ENCODE assay signal across 7 mouse cellular contexts in the genomic region with DNA sequence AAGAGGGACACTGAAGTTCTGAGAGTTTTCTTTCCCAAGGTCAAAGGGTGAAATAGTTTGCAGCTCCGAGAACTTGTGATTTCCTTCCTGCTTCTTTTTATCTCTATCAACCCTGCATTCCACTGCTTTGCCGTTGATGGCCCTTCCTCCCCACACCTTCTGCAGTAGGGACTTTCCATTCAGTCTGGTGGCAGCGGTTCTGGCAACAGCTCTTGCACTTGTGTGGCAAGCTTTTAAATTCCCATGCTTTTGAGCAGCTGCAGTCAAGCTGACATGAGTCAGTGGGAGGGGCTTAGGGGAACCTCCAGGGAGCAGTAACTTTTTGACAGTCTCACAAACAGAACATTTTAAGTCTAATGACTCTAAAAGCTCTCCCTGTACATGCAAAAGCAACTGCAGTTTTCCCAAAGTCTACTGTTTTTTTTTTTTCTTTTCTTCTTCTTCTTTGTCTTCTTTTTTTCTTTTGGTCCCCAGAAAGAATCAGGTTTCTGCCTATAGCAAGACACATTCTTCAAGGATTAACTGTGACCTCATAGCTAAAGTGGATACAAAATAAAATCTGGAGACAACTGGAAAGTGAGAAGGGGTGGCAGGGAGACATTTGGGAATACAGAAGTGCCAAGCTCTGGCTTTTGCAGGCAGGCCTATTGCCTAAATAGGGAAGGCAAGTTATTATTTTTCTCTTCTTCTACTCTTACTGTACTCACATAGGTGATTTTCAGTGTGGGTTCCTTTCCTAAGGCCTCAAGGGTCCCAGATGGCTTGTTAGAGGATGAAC.
DNase-seq lines count a peak whose midpoint lies in the region; ATAC-seq and TF ChIP-seq lines count a peak whose summit lies in the region.

No protein-coding gene starts in this region.

- H3K4me1 ChIP-seq in embryonic facial prominence, embryonic 10.5 days, result peaks cover 19% of the 10 kb centered on the region
- peaks cover 27% of the 10 kb centered on the region for H3K4me1 ChIP-seq in limb, embryonic 15.5 days
- H3K4me1 ChIP-seq in forebrain, embryonic 10.5 days, result peaks cover 15% of the 10 kb centered on the region
- H3K4me1 ChIP-seq in cerebellum, adult 2 months (ENCODE audit: control insufficient read depth, insufficient read depth, low read length), result no peaks in the 10 kb centered on the region

- H3K9me3 ChIP-seq in embryonic facial prominence, embryonic 10.5 days, result no peaks in the 10 kb centered on the region
- no peaks in the 10 kb centered on the region for H3K9me3 ChIP-seq in limb, embryonic 15.5 days
- no peaks in the 10 kb centered on the region for H3K9me3 ChIP-seq in forebrain, embryonic 10.5 days

- H3K9ac ChIP-seq in limb, embryonic 15.5 days, result no peak overlapping the region

- no peak for TF ChIP-seq POLR2A in cerebellum, adult 2 months (IDR thresholded peaks at IDR 0.05; ENCODE audit: borderline replicate concordance, insufficient read depth, low read length)

- no peak overlapping the region for H3K4me2 ChIP-seq in limb, embryonic 15.5 days

- no peaks in the 10 kb centered on the region for H3K36me3 ChIP-seq in embryonic facial prominence, embryonic 10.5 days (replicated peaks)
- no peaks in the 10 kb centered on the region for H3K36me3 ChIP-seq in limb, embryonic 15.5 days
- H3K36me3 ChIP-seq in forebrain, embryonic 10.5 days (replicated peaks), result no peaks in the 10 kb centered on the region

- no peaks in the 10 kb centered on the region for H3K27me3 ChIP-seq in embryonic facial prominence, embryonic 10.5 days (replicated peaks; ENCODE audit: low read depth, poor library complexity, severe bottlenecking)
- no peaks in the 10 kb centered on the region for H3K27me3 ChIP-seq in limb, embryonic 15.5 days
- H3K27me3 ChIP-seq in forebrain, embryonic 10.5 days (ENCODE audit: poor library complexity, severe bottlenecking), result no peaks in the 10 kb centered on the region
- no peaks in the 10 kb centered on the region; the same call in 1 of the 2 replicates for H3K27me3 ChIP-seq in cerebellum, adult 2 months (ENCODE audit: control insufficient read depth, insufficient read depth, low read length)

- intact Hi-C loops in heart, postnatal 10 days (cut with DNase I), result loop anchor here (5.0 kb wide), 1 partner anchor 502 kb away; no protein-coding TSS in a partner anchor

- WGBS in embryonic facial prominence, embryonic 10.5 days, result 4% methylated on average over 3 of the region's 3 CpGs
- WGBS in limb, embryonic 15.5 days, result 3% methylated on average over 3 of the region's 3 CpGs
- WGBS in forebrain, embryonic 10.5 days, result 20% methylated on average over 3 of the region's 3 CpGs
- WGBS in cerebellum, adult 2 months, result 30% methylated on average over 3 of the region's 3 CpGs

- TF ChIP-seq CTCF in cerebellum, adult 2 months (IDR thresholded peaks at IDR 0.05; ENCODE audit: borderline replicate concordance, insufficient read depth, low read depth, low read length), result no peak

- H3K27ac ChIP-seq in embryonic facial prominence, embryonic 10.5 days (replicated peaks), result peak overlapping the region; percentile 27; the same call in 1 of the 2 replicates
- peak overlapping the region; percentile 75 for H3K27ac ChIP-seq in limb, embryonic 15.5 days
- H3K27ac ChIP-seq in forebrain, embryonic 10.5 days, result no peak overlapping the region
- no peak overlapping the region for H3K27ac ChIP-seq in cerebellum, adult 2 months (ENCODE audit: insufficient read depth, low read length)

- peak; percentile 90 for DNase-seq in adipocyte (ENCODE audit: low spot score)
- DNase-seq in embryonic facial prominence, embryonic 10.5 days (ENCODE audit: low spot score), result peak; percentile 38
- DNase-seq in heart, postnatal 10 days, result peak; percentile 72 to 76
- no peak for DNase-seq in forebrain, embryonic 10.5 days (ENCODE audit: extremely low spot score, low spot score)
- no peak for DNase-seq in cerebellum, adult 2 months
- no peak for DNase-seq in frontal cortex, postnatal 14 days (ENCODE audit: low spot score in 2 of 2)

- no peak overlapping the region for H3K4me3 ChIP-seq in embryonic facial prominence, embryonic 10.5 days
- no peak overlapping the region for H3K4me3 ChIP-seq in limb, embryonic 15.5 days
- H3K4me3 ChIP-seq in forebrain, embryonic 10.5 days, result no peak overlapping the region
- H3K4me3 ChIP-seq in cerebellum, adult 2 months (replicated peaks; ENCODE audit: insufficient read depth, low read depth, low read length), result no peak overlapping the region

- ATAC-seq in limb, embryonic 15.5 days (ENCODE audit: insufficient number of reproducible peaks, low FRiP score, low TSS enrichment, low read depth), result 0 out of 2 replicates have a peak, but pooled peaks have one; percentile 44

Comparison
In these comparisons a context has a peak if more than half of its experiments do, and no peak if none do; other contexts are left out.
1. DNase-seq: peak in adipocyte (single experiment), embryonic facial prominence, embryonic 10.5 days (single experiment) and heart, postnatal 10 days (2 of 2); none in forebrain, embryonic 10.5 days (single experiment), cerebellum, adult 2 months (0 of 2) and frontal cortex, postnatal 14 days (0 of 2).
2. H3K27ac ChIP-seq: peak in embryonic facial prominence, embryonic 10.5 days (single experiment) and limb, embryonic 15.5 days (single experiment); none in forebrain, embryonic 10.5 days (single experiment) and cerebellum, adult 2 months (single experiment).